Mouse (Mus musculus) heart, embryonic 11.5 days (tissue): ENCODE results near the gene Dnase2b. TPM values are rescaled to one million over a fixed set of nuclear protein-coding genes. Genes with fewer than 3 reads are reported as not detected.

ENCODE experiments used
- ATAC-seq: fragments of 200-750 bp; cut with Nextera tagmentation; replicated peaks from 2 replicates; pipeline ENCODE4 v1.8.0; 2017; ENCODE audit warnings: moderate library complexity; ENCODE audit not compliant: insufficient number of reproducible peaks, low FRiP score, low TSS enrichment
- H3K27ac ChIP-seq: fragments of 300-500 bp; sonication (generic); 2 replicates; pipeline ENCODE4 v1.5.1; 2014; ENCODE audit warnings: mild to moderate bottlenecking, low read depth, low read length
- H3K27me3 ChIP-seq: fragments of 300-500 bp; sonication (generic); 2 replicates; pipeline ENCODE4 v1.6.1; 2014; ENCODE audit warnings: mild to moderate bottlenecking, low read length, mixed read lengths; ENCODE audit not compliant: control insufficient read depth, insufficient read depth
- H3K36me3 ChIP-seq: fragments of 300-500 bp; sonication (generic); 2 replicates; pipeline ENCODE4 v1.6.1; 2014; ENCODE audit warnings: mild to moderate bottlenecking, low read length, moderate library complexity, mixed read lengths; ENCODE audit not compliant: control insufficient read depth, insufficient read depth
- H3K4me1 ChIP-seq: fragments of 300-500 bp; sonication (generic); 2 replicates; pipeline ENCODE4 v1.6.1; 2014; ENCODE audit warnings: low read length; ENCODE audit not compliant: control insufficient read depth, insufficient read depth
- H3K4me2 ChIP-seq: fragments of 300-500 bp; sonication (generic); 2 replicates; pipeline ENCODE4 v1.6.1; 2014; ENCODE audit warnings: mild to moderate bottlenecking, moderate library complexity
- H3K4me3 ChIP-seq: fragments of 300-500 bp; sonication (generic); 2 replicates; pipeline ENCODE4 v1.5.1; 2014; ENCODE audit warnings: low read depth, low read length
- H3K9ac ChIP-seq: fragments of 300-500 bp; sonication (generic); 2 replicates; pipeline ENCODE4 v1.6.1; 2014; ENCODE audit warnings: mild to moderate bottlenecking, low read depth, low read length, moderate library complexity
- H3K9me3 ChIP-seq: fragments of 300-500 bp; sonication (generic); replicated peaks from 2 replicates; pipeline ENCODE4 v1.6.1; 2016; ENCODE audit warnings: low read length; ENCODE audit not compliant: control insufficient read depth
- whole genome bisulfite sequencing: fragments of 180-500 bp; shearing (Covaris S2); extraction: QIAGEN DNeasy Blood & Tissue Kit; methylation state at CpG from one replicate; pipeline ENCODE4 v1.1.7; 2014; ENCODE audit not compliant: insufficient replicate concordance; 5-methylcytosine and 5-hydroxymethylcytosine counted together
- polyA plus RNA-seq: library from polyadenylated mRNA; unstranded; fragments of >200 nt; fragmentation: Nextera tagmentation; extraction: Ambion mirVana; gene quantifications from 2 replicates; pipeline ENCODE4 v1.2.1, GENCODE M21; 2014

The Dnase2b gene
- polyA plus RNA-seq, 1 experiment from 2014 or later: not detected

GRCm38 (mm10) chr3:146557507-146557906 is 57.9 kb downstream of the Dnase2b start:
- no peaks in the 10 kb centered on the region for H3K9me3 ChIP-seq
- H3K9ac ChIP-seq: no peak overlapping the region
- 54% methylated on average over 6 of the region's 6 CpGs for WGBS
- H3K27ac ChIP-seq: no peak overlapping the region
- no peak for ATAC-seq
- H3K4me1 ChIP-seq: 0 out of 2 replicates have a peak, but pooled peaks cover 5% of the 10 kb centered on the region
- no peak overlapping the region for H3K4me2 ChIP-seq
- H3K4me3 ChIP-seq: no peak overlapping the region
- H3K36me3 ChIP-seq: no peaks in the 10 kb centered on the region
- H3K27me3 ChIP-seq: 0 out of 2 replicates have a peak, but pooled peaks cover 2% of the 10 kb centered on the region

DNA sequence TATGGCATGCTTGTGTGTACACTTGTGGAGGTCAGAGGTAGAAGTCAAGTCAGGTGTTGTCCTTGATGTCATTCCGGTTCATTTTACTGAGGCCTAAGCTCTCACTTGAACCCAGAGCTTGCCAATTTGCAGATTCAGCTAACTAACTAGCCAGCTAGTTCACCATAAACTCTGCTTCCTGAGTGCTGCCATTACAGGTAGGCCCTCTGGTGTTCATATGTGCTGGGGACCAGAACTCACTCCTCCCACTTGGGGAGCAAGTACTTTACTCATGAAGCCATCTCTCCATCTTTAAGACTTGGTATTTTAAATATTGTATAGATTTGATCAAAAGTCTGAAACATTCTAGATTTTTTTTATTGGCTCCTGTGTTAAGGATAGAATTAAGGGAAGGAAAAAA is 58.8 kb downstream of the Dnase2b start:
- H3K9ac ChIP-seq: no peak overlapping the region
- H3K4me2 ChIP-seq: no peak overlapping the region
- H3K27me3 ChIP-seq: 0 out of 2 replicates have a peak, but pooled peaks cover 2% of the 10 kb centered on the region
- no peaks in the 10 kb centered on the region for H3K9me3 ChIP-seq
- 0 out of 2 replicates have a peak, but pooled peaks cover 5% of the 10 kb centered on the region for H3K4me1 ChIP-seq
- no peak overlapping the region for H3K4me3 ChIP-seq
- no peak overlapping the region for H3K27ac ChIP-seq
- ATAC-seq: no peak
- no peaks in the 10 kb centered on the region for H3K36me3 ChIP-seq
- WGBS: 68% methylated on average over 1 of the region's 1 CpGs

GRCm38 (mm10) chr3:146554816-146555215 is 60.6 kb downstream of the Dnase2b start:
- H3K4me1 ChIP-seq: 0 out of 2 replicates have a peak, but pooled peaks cover 5% of the 10 kb centered on the region
- no peak overlapping the region for H3K4me3 ChIP-seq
- no peak overlapping the region for H3K4me2 ChIP-seq
- no peak overlapping the region for H3K9ac ChIP-seq
- 81% methylated on average over 7 of the region's 7 CpGs for WGBS
- H3K9me3 ChIP-seq: no peaks in the 10 kb centered on the region
- H3K27me3 ChIP-seq: 0 out of 2 replicates have a peak, but pooled peaks cover 2% of the 10 kb centered on the region
- no peaks in the 10 kb centered on the region for H3K36me3 ChIP-seq
- no peak overlapping the region for H3K27ac ChIP-seq
- ATAC-seq: no peak

GRCm38 (mm10) chr3:146543632-146544031 is 71.8 kb downstream of the Dnase2b start:
- Histone ChIP-seq H3K9me3 (no peaks in the 10 kb centered on the region), H3K27me3 (no peaks in the 10 kb centered on the region), H3K4me3 (no peak overlapping the region), H3K9ac (no peak overlapping the region), H3K36me3 (no peaks in the 10 kb centered on the region), H3K27ac (no peak overlapping the region), H3K4me1 (no peaks in the 10 kb centered on the region), H3K4me2 (no peak overlapping the region)
- no peak for ATAC-seq
- 29% methylated on average over 1 of the region's 1 CpGs for WGBS

DNA sequence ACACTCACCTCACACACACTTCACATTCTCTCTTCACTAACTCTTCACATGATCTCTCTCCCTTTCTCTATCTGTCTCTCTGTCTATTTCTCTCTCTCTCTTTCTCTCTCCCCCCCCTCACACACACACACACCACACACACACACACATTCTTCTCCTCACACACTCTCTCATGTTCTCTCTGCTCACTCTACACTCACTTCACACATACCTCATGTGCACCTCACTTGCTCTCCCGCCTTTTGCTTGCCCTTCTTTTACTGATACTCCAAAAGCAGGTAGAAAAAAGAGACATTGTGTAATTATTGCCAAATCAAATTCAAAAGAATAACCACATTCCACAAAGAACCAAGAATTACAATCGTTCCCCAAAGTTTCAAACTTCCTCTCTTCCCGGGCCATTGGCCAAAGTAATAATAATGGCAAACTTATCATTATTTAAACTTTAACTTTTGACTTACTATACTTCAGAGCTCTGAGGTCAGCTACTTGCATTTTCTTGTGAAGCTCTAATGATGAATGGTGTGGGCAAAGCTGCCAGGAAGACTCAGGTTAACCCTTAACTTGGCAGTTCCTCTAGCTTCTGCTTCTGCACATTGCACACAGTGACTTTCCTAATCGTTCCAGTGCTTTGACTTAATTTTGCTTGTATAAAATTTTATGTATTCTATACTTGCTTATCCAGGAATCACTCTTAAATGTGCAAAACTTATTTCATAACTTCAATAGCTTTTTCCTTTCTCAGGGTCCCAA is 74.7 kb downstream of the Dnase2b start:
- Histone ChIP-seq H3K27me3 (no peaks in the 10 kb centered on the region), H3K27ac (no peak overlapping the region), H3K4me1 (no peaks in the 10 kb centered on the region), H3K9me3 (no peaks in the 10 kb centered on the region), H3K4me2 (no peak overlapping the region), H3K4me3 (no peak overlapping the region), H3K9ac (no peak overlapping the region), H3K36me3 (no peaks in the 10 kb centered on the region)
- no peak for ATAC-seq
- WGBS: 70% methylated on average over 4 of the region's 4 CpGs

- H3K9me3 ChIP-seq: no peaks in the 10 kb centered on the region
- no peaks in the 10 kb centered on the region for H3K36me3 ChIP-seq
- H3K4me3 ChIP-seq: no peak overlapping the region
- H3K4me2 ChIP-seq: no peak overlapping the region
- no peak overlapping the region for H3K9ac ChIP-seq
- H3K4me1 ChIP-seq: no peaks in the 10 kb centered on the region
- no peak for ATAC-seq
- WGBS: 53% methylated on average over 6 of the region's 6 CpGs
- H3K27ac ChIP-seq: no peak overlapping the region
- H3K27me3 ChIP-seq: no peaks in the 10 kb centered on the region
Measured at GRCm38 (mm10) chr3:146534986-146535385, 80.4 kb downstream of the Dnase2b start.

Other genes with a start within 250 kb of the Dnase2b start
- gene Ssx2ip, start 211.0 kb downstream of the Dnase2b start, polyA plus RNA-seq: 29.7 and 32.1 TPM in 2 replicates
- gene Ctbs, start 165.8 kb downstream of the Dnase2b start, polyA plus RNA-seq: 10.8 and 12.5 TPM in 2 replicates
- gene Spata1, start 115.8 kb downstream of the Dnase2b start, polyA plus RNA-seq: 6.9 and 7.3 TPM in 2 replicates
- 1,522 and 1,550 TPM in 2 replicates for gene Gng5, start 115.8 kb downstream of the Dnase2b start, polyA plus RNA-seq
- 47.2 and 49.8 TPM in 2 replicates for gene Rpf1, start 94.2 kb downstream of the Dnase2b start, polyA plus RNA-seq
- not detected in 2 replicates for gene Uox, start 45.2 kb downstream of the Dnase2b start, polyA plus RNA-seq
- not detected in 2 replicates for gene 4930503B20Rik, start 35.7 kb upstream of the Dnase2b start, polyA plus RNA-seq
- 1.2 and 1.7 TPM in 2 replicates for gene Samd13, start 70.0 kb upstream of the Dnase2b start, polyA plus RNA-seq
- gene Prkacb, start 197.4 kb upstream of the Dnase2b start, polyA plus RNA-seq: 46.3 and 54.1 TPM in 2 replicates
- gene Ttll7, start 236.8 kb upstream of the Dnase2b start, polyA plus RNA-seq: 2.8 and 3.3 TPM in 2 replicates